32 mouse cellular contexts compared by ENCODE assay signal in genomic region chr7:44954091-44954885, GRCm38 (mm10). TPM values are rescaled to one million over a fixed set of nuclear protein-coding genes. Genes with fewer than 3 reads are reported as not detected.
A peak's percentile ranks its signal among the peaks of the same experiment; 100 is the strongest.
DNase-seq lines count a peak whose midpoint lies in the region; ATAC-seq and TF ChIP-seq lines count a peak whose summit lies in the region.
"Had no signal": no experiment of that assay in that cellular context is flagged by ENCODE, and none has a peak within 500 bp of the region (broad histone marks: within the 10 kb centered on the region; RNA-seq: fewer than 3 reads in every experiment).

No protein-coding gene starts in this region.

- H3K36me3 ChIP-seq in kidney, adult 2 months (ENCODE audit: control insufficient read depth, insufficient read depth, low read length) = no peaks in the 10 kb centered on the region
- H3K36me3 ChIP-seq in embryonic facial prominence, embryonic 14.5 days (ENCODE audit: control insufficient read depth, insufficient read depth, low read length) = 0 out of 2 replicates have a peak, but pooled peaks cover 4% of the 10 kb centered on the region
- no peaks in the 10 kb centered on the region for H3K36me3 ChIP-seq in liver, embryonic 12.5 days
- H3K36me3 ChIP-seq: intestine, embryonic 15.5 days had no signal

- H3K9me3 ChIP-seq in embryonic facial prominence, embryonic 14.5 days (ENCODE audit: control insufficient read depth, low read length) = no peaks in the 10 kb centered on the region
- H3K9me3 ChIP-seq in liver, embryonic 12.5 days (replicated peaks) = no peaks in the 10 kb centered on the region
- H3K9me3 ChIP-seq: forebrain, embryonic 13.5 days; intestine, embryonic 15.5 days had no signal

- peak overlapping the region; percentile 58 for H3K27ac ChIP-seq in gastrocnemius, adult 2 months
- no peak overlapping the region for H3K27ac ChIP-seq in kidney, adult 2 months (ENCODE audit: insufficient read depth, low read depth, low read length)
- no peak overlapping the region for H3K27ac ChIP-seq in embryonic facial prominence, embryonic 14.5 days (replicated peaks; ENCODE audit: low read depth, low read length)
- H3K27ac ChIP-seq in liver, embryonic 12.5 days = no peak overlapping the region
- H3K27ac ChIP-seq: forebrain, embryonic 13.5 days; intestine, embryonic 15.5 days; kidney, postnatal 0 days; liver, embryonic 14.5 days had no signal

- TF ChIP-seq POLR2A in kidney, adult 2 months (IDR thresholded peaks at IDR 0.05; ENCODE audit: low read depth, low read length) = no peak

- 0 out of 2 replicates have a peak, but pooled peaks cover 4% of the 10 kb centered on the region for H3K4me1 ChIP-seq in kidney, adult 2 months (ENCODE audit: control insufficient read depth, insufficient read depth, low read length)
- peaks cover 7% of the 10 kb centered on the region for H3K4me1 ChIP-seq in embryonic facial prominence, embryonic 14.5 days (ENCODE audit: control insufficient read depth, insufficient read depth, low read length)
- H3K4me1 ChIP-seq in liver, embryonic 12.5 days = peaks cover 22% of the 10 kb centered on the region

- H3K9ac ChIP-seq in embryonic facial prominence, embryonic 14.5 days (ENCODE audit: low read depth, low read length) = no peak overlapping the region
- H3K9ac ChIP-seq in liver, embryonic 12.5 days = no peak overlapping the region
- H3K9ac ChIP-seq: forebrain, embryonic 13.5 days; intestine, embryonic 15.5 days; liver, embryonic 14.5 days had no signal

- WGBS in kidney, adult 2 months = 88% methylated on average over 12 of the region's 12 CpGs
- 74% methylated on average over 12 of the region's 12 CpGs for WGBS in embryonic facial prominence, embryonic 14.5 days
- WGBS in liver, embryonic 12.5 days (ENCODE audit: insufficient replicate concordance) = 76% methylated on average over 12 of the region's 12 CpGs

- H3K4me2 ChIP-seq in embryonic facial prominence, embryonic 14.5 days (ENCODE audit: low read depth, low read length) = no peak overlapping the region
- H3K4me2 ChIP-seq in liver, embryonic 12.5 days = no peak overlapping the region
- H3K4me2 ChIP-seq: forebrain, embryonic 13.5 days; intestine, embryonic 15.5 days had no signal

- intact Hi-C loops in gastrocnemius, adult 2 months (cut with DNase I) = loop anchor here (10.0 kb wide), 1 partner anchor 209 kb away; the partner anchor contains the start of gene Vrk3
- intact Hi-C loops in gastrocnemius, postnatal 36 days (cut with DNase I) = loop anchor here (2.0 to 10.0 kb wide), 2 partner anchors 27 to 229 kb away; no protein-coding TSS in a partner anchor

- H3K27me3 ChIP-seq in kidney, adult 2 months (replicated peaks; ENCODE audit: control insufficient read depth, insufficient read depth, low read length) = no peaks in the 10 kb centered on the region
- peaks cover 21% of the 10 kb centered on the region for H3K27me3 ChIP-seq in embryonic facial prominence, embryonic 14.5 days (replicated peaks; ENCODE audit: control insufficient read depth, insufficient read depth, low read length)
- peaks cover 39% of the 10 kb centered on the region for H3K27me3 ChIP-seq in liver, embryonic 12.5 days (replicated peaks)
- H3K27me3 ChIP-seq: Patski had no signal

- ATAC-seq in embryonic facial prominence, embryonic 14.5 days (ENCODE audit: low read depth) = no peak
- ATAC-seq in liver, embryonic 12.5 days = no peak
- ATAC-seq: forebrain, embryonic 13.5 days; hindbrain, embryonic 16.5 days; intestine, embryonic 15.5 days; midbrain, embryonic 16.5 days; Patski had no signal

- no peak for DNase-seq in gastrocnemius, adult 2 months
- no peak for DNase-seq in gastrocnemius, postnatal 36 days
- DNase-seq in kidney, postnatal 10 days = peak; percentile 8
- DNase-seq in kidney, adult 2 months = no peak
- peak; percentile 86 for DNase-seq in NIH3T3 (ENCODE audit: low read depth)
- peak; percentile 30 for DNase-seq in embryonic facial prominence, embryonic 14.5 days (ENCODE audit: low spot score)
- DNase-seq: adrenal gland, postnatal 14 days; cerebellum, adult 11-12 months; heart, postnatal 4 days; kidney, adult 8-10 months; layer of hippocampus, postnatal 36 days; left cerebral cortex, postnatal 4 days; lung, adult 2 months; lung, postnatal 10 days; spleen, adult 18-20 months; thymus, adult 2 months; thymus, postnatal 4 days had no signal

- no peak for TF ChIP-seq CTCF in gastrocnemius, adult 2 months (IDR thresholded peaks at IDR 0.05)
- TF ChIP-seq CTCF in kidney, adult 2 months (conservative IDR thresholded peaks at IDR 0.05; ENCODE audit: insufficient read depth, insufficient read length, low read depth, low read length) = no peak

- H3K4me3 ChIP-seq in gastrocnemius, adult 2 months = no peak overlapping the region
- H3K4me3 ChIP-seq in kidney, adult 2 months (ENCODE audit: insufficient read depth, low read depth, low read length) = no peak overlapping the region
- no peak overlapping the region for H3K4me3 ChIP-seq in embryonic facial prominence, embryonic 14.5 days (ENCODE audit: low read depth, low read length)
- H3K4me3 ChIP-seq in liver, embryonic 12.5 days = no peak overlapping the region
- H3K4me3 ChIP-seq: forebrain, embryonic 13.5 days; intestine, embryonic 15.5 days had no signal

RNA-seq across cellular contexts. Expression of gene Tsks, which starts 11.3 kb away (rescaled TPM):
- total RNA-seq in gastrocnemius, adult 2 months (2021) = not detected
- total RNA-seq in gastrocnemius, postnatal 36 days (2021) = not detected
- polyA plus RNA-seq in kidney, adult 2 months (2012; rRNA removed) = 0.11 and 0.65 TPM in 2 replicates
- 0.30 TPM in 1 of 2 replicates, not detected in the other for polyA plus RNA-seq in embryonic facial prominence, embryonic 14.5 days (2014; fragmentation: Nextera tagmentation; extraction: Ambion mirVana)
- 0.33 TPM in 1 of 2 replicates, not detected in the other for polyA plus RNA-seq in liver, embryonic 12.5 days (2016; fragmentation: Nextera tagmentation; extraction: Ambion mirVana)
- total RNA-seq: adrenal gland, postnatal 14 days; CH12.LX; gastrocnemius, adult 18-20 months; gastrocnemius, postnatal 4 days; heart, postnatal 4 days; left cerebral cortex, postnatal 4 days; neutrophil, adult 5-6 weeks had no signal
- polyA plus RNA-seq: embryonic facial prominence, embryonic 11.5 days; forebrain, embryonic 13.5 days; hindbrain, embryonic 16.5 days; large intestine, adult 2 months; lung, adult 2 months; neural tube, embryonic 11.5 days had no signal

RNA-seq across cellular contexts. Expression of gene Cpt1c, which starts 20.4 kb away (rescaled TPM):
- total RNA-seq in gastrocnemius, adult 2 months (2021) = 1 to 10 TPM in 1 of 2 experiments, under 1 TPM in 1; 0.92 to 2.3 TPM
- total RNA-seq in gastrocnemius, postnatal 36 days (2021) = 1 to 10 TPM; 1.2 to 1.8 TPM
- polyA plus RNA-seq in kidney, adult 2 months (2012; rRNA removed) = 5.6 and 8.5 TPM in 2 replicates
- 22.4 and 31.1 TPM in 2 replicates for polyA plus RNA-seq in embryonic facial prominence, embryonic 14.5 days (2014; fragmentation: Nextera tagmentation; extraction: Ambion mirVana)
- 4.0 and 4.3 TPM in 2 replicates for polyA plus RNA-seq in liver, embryonic 12.5 days (2016; fragmentation: Nextera tagmentation; extraction: Ambion mirVana)
- total RNA-seq: neutrophil, adult 5-6 weeks had no signal

RNA-seq across cellular contexts. Expression of gene Ap2a1, which starts 25.0 kb away (rescaled TPM):
- 10 to 100 TPM; 59.1 to 62.6 TPM for total RNA-seq in gastrocnemius, adult 2 months (2021)
- total RNA-seq in gastrocnemius, postnatal 36 days (2021) = 10 to 100 TPM; 55.0 to 56.3 TPM
- 58.0 and 70.6 TPM in 2 replicates for polyA plus RNA-seq in kidney, adult 2 months (2012; rRNA removed)
- polyA plus RNA-seq in embryonic facial prominence, embryonic 14.5 days (2014; fragmentation: Nextera tagmentation; extraction: Ambion mirVana) = 73.5 and 79.8 TPM in 2 replicates
- 85.1 and 86.5 TPM in 2 replicates for polyA plus RNA-seq in liver, embryonic 12.5 days (2016; fragmentation: Nextera tagmentation; extraction: Ambion mirVana)

RNA-seq across cellular contexts. Expression of gene Prmt1, which starts 32.1 kb away (rescaled TPM):
- total RNA-seq in gastrocnemius, adult 2 months (2021) = 100 to 1,000 TPM; 126 to 136 TPM
- 100 to 1,000 TPM; 105 to 123 TPM for total RNA-seq in gastrocnemius, postnatal 36 days (2021)
- polyA plus RNA-seq in kidney, adult 2 months (2012; rRNA removed) = 89.9 and 95.4 TPM in 2 replicates
- polyA plus RNA-seq in embryonic facial prominence, embryonic 14.5 days (2014; fragmentation: Nextera tagmentation; extraction: Ambion mirVana) = 173 and 178 TPM in 2 replicates
- polyA plus RNA-seq in liver, embryonic 12.5 days (2016; fragmentation: Nextera tagmentation; extraction: Ambion mirVana) = 248 and 262 TPM in 2 replicates

RNA-seq across cellular contexts. Expression of gene Irf3, which starts 43.2 kb away (rescaled TPM):
- 10 to 100 TPM; 18.4 to 18.9 TPM for total RNA-seq in gastrocnemius, adult 2 months (2021)
- 10 to 100 TPM; 18.3 to 20.3 TPM for total RNA-seq in gastrocnemius, postnatal 36 days (2021)
- polyA plus RNA-seq in kidney, adult 2 months (2012; rRNA removed) = 105 and 107 TPM in 2 replicates
- polyA plus RNA-seq in embryonic facial prominence, embryonic 14.5 days (2014; fragmentation: Nextera tagmentation; extraction: Ambion mirVana) = 77.7 and 84.6 TPM in 2 replicates
- polyA plus RNA-seq in liver, embryonic 12.5 days (2016; fragmentation: Nextera tagmentation; extraction: Ambion mirVana) = 50.4 and 55.9 TPM in 2 replicates

Comparison
In these comparisons a context has a peak if more than half of its experiments do, and no peak if none do; other contexts are left out.
1. DNase-seq: peak in kidney, postnatal 10 days (single experiment), NIH3T3 (single experiment) and embryonic facial prominence, embryonic 14.5 days (single experiment); none in gastrocnemius, adult 2 months (single experiment), gastrocnemius, postnatal 36 days (0 of 2) and kidney, adult 2 months (single experiment).